Mouse (Mus musculus) embryonic facial prominence, embryonic 15.5 days (tissue): ENCODE measurements around the gene Tbx6. TPM values are rescaled to one million over a fixed set of nuclear protein-coding genes. Genes with fewer than 3 reads are reported as not detected.

Experiments
- ATAC-seq: fragments of 200-750 bp; cut with Nextera tagmentation; 2 replicates; pipeline ENCODE4 v1.8.0; 2017; ENCODE audit warnings: low read depth, moderate TSS enrichment; ENCODE audit not compliant: insufficient number of reproducible peaks, low FRiP score, low TSS enrichment
- H3K27ac ChIP-seq: fragments of 300-500 bp; sonication (generic); replicated peaks from 2 replicates; pipeline ENCODE4 v1.5.1; 2015; ENCODE audit warnings: mild to moderate bottlenecking, inconsistent platforms
- H3K27me3 ChIP-seq: fragments of 300-500 bp; sonication (generic); 2 replicates; pipeline ENCODE4 v1.6.1; 2015; ENCODE audit warnings: inconsistent platforms
- H3K36me3 ChIP-seq: fragments of 300-500 bp; sonication (generic); 2 replicates; pipeline ENCODE4 v1.6.1; 2015; ENCODE audit warnings: mild to moderate bottlenecking, inconsistent platforms
- H3K4me1 ChIP-seq: fragments of 300-500 bp; sonication (generic); 2 replicates; pipeline ENCODE4 v1.6.1; 2015; ENCODE audit warnings: inconsistent platforms
- H3K4me2 ChIP-seq: fragments of 300-500 bp; sonication (generic); replicated peaks from 2 replicates; pipeline ENCODE4 v1.6.1; 2015; ENCODE audit warnings: mild to moderate bottlenecking, inconsistent platforms
- H3K4me3 ChIP-seq: fragments of 300-500 bp; sonication (generic); replicated peaks from 2 replicates; pipeline ENCODE4 v1.5.1; 2015; ENCODE audit warnings: mild to moderate bottlenecking, inconsistent platforms
- H3K9ac ChIP-seq: fragments of 300-500 bp; sonication (generic); 2 replicates; pipeline ENCODE4 v1.6.1; 2015; ENCODE audit warnings: inconsistent platforms
- H3K9me3 ChIP-seq: fragments of 300-500 bp; sonication (generic); replicated peaks from 2 replicates; pipeline ENCODE4 v1.6.1; 2016; ENCODE audit warnings: inconsistent platforms
- WGBS: fragments of 180-500 bp; shearing (Covaris S2); methylation state at CpG from one replicate; pipeline ENCODE4 v1.1.7; 2015; 5-methylcytosine and 5-hydroxymethylcytosine counted together
- polyA plus RNA-seq: library from polyadenylated mRNA; unstranded; fragments of >200 nt; fragmentation: Nextera tagmentation; extraction: Ambion mirVana; gene quantifications from 2 replicates; pipeline ENCODE4 v1.2.1, GENCODE M21; 2015

Gene Tbx6
- polyA plus RNA-seq, 1 experiment from 2014 or later, result 0.81 TPM

- Histone ChIP-seq H3K4me2 (peak overlapping the region; percentile 90), H3K9me3 (no peaks in the 10 kb centered on the region), H3K36me3 (peaks cover 40% of the 10 kb centered on the region), H3K27me3 (no peaks in the 10 kb centered on the region), H3K9ac (no peak overlapping the region), H3K27ac (no peak overlapping the region), H3K4me1 (peaks cover 36% of the 10 kb centered on the region), H3K4me3 (no peak overlapping the region)
- no peak for ATAC-seq
- 34% methylated on average over 11 of the region's 11 CpGs for WGBS
These were observed 533 bp downstream of the Tbx6 start for GRCm38 (mm10) chr7:126781661-126782370.

GRCm38 (mm10) chr7:126782693-126783092, 1.4 kb downstream of the Tbx6 start:
- Histone ChIP-seq H3K27ac (no peak overlapping the region), H3K9ac (no peak overlapping the region), H3K4me1 (peaks cover 29% of the 10 kb centered on the region), H3K4me3 (no peak overlapping the region), H3K27me3 (no peaks in the 10 kb centered on the region), H3K9me3 (no peaks in the 10 kb centered on the region), H3K4me2 (no peak overlapping the region), H3K36me3 (peaks cover 49% of the 10 kb centered on the region)
- no peak for ATAC-seq
- 81% methylated on average over 13 of the region's 13 CpGs for WGBS

- Histone ChIP-seq H3K9ac (no peak overlapping the region), H3K36me3 (peaks cover 59% of the 10 kb centered on the region), H3K4me3 (no peak overlapping the region), H3K4me1 (peaks cover 22% of the 10 kb centered on the region), H3K9me3 (no peaks in the 10 kb centered on the region), H3K27me3 (no peaks in the 10 kb centered on the region), H3K27ac (no peak overlapping the region), H3K4me2 (no peak overlapping the region)
- 80% methylated on average over 7 of the region's 7 CpGs for WGBS
- no peak for ATAC-seq
These were observed 3.2 kb downstream of the Tbx6 start for GRCm38 (mm10) chr7:126784469-126784868.

- 82% methylated on average over 4 of the region's 4 CpGs for WGBS
- Histone ChIP-seq H3K9me3 (no peaks in the 10 kb centered on the region), H3K4me2 (no peak overlapping the region), H3K4me3 (no peak overlapping the region), H3K9ac (no peak overlapping the region), H3K36me3 (peaks cover 65% of the 10 kb centered on the region), H3K4me1 (peaks cover 17% of the 10 kb centered on the region), H3K27me3 (no peaks in the 10 kb centered on the region), H3K27ac (no peak overlapping the region)
- ATAC-seq, result no peak
These were observed 3.8 kb downstream of the Tbx6 start for GRCm38 (mm10) chr7:126785056-126785455.

- H3K4me3 ChIP-seq, result no peak overlapping the region
- 91% methylated on average over 14 of the region's 14 CpGs for WGBS
- peaks cover 14% of the 10 kb centered on the region for H3K4me1 ChIP-seq
- H3K9ac ChIP-seq, result no peak overlapping the region
- H3K36me3 ChIP-seq, result peaks cover 67% of the 10 kb centered on the region
- H3K4me2 ChIP-seq, result no peak overlapping the region
- ATAC-seq, result no peak
- no peaks in the 10 kb centered on the region for H3K27me3 ChIP-seq
- no peak overlapping the region for H3K27ac ChIP-seq
- no peaks in the 10 kb centered on the region for H3K9me3 ChIP-seq
These were observed 4.9 kb downstream of the Tbx6 start for GRCm38 (mm10) chr7:126786142-126786541.

- WGBS, result 88% methylated on average over 4 of the region's 4 CpGs
- Histone ChIP-seq H3K27ac (no peak overlapping the region), H3K9ac (no peak overlapping the region), H3K4me2 (no peak overlapping the region), H3K4me1 (peaks cover 21% of the 10 kb centered on the region), H3K9me3 (no peaks in the 10 kb centered on the region), H3K4me3 (no peak overlapping the region), H3K27me3 (no peaks in the 10 kb centered on the region), H3K36me3 (peaks cover 67% of the 10 kb centered on the region)
- ATAC-seq, result no peak
These were observed 7.9 kb downstream of the Tbx6 start for GRCm38 (mm10) chr7:126789141-126789540.

- H3K27me3 ChIP-seq, result no peaks in the 10 kb centered on the region
- H3K4me3 ChIP-seq, result peak within 1 kb of the TSS; percentile 98
- peak within 1 kb of the TSS; percentile 93 for H3K9ac ChIP-seq
- peak within 1 kb of the TSS; percentile 99 for H3K27ac ChIP-seq
- H3K4me1 ChIP-seq, result peaks cover 32% of the 10 kb centered on the region
- no peaks in the 10 kb centered on the region for H3K9me3 ChIP-seq
- peak; percentile 93 for ATAC-seq
- peaks cover 68% of the 10 kb centered on the region for H3K36me3 ChIP-seq
- H3K4me2 ChIP-seq, result peak within 1 kb of the TSS; percentile 56
- WGBS, result under 1% methylated on average over 79 of the region's 83 CpGs
These were observed 10.8 kb downstream of the Tbx6 start, which contains the start of gene Ppp4c for GRCm38 (mm10) chr7:126791851-126792720. Ppp4c (minus strand) TSS chr7:126792496.

- H3K36me3 ChIP-seq, result peaks cover 65% of the 10 kb centered on the region
These were observed 11.6 kb downstream of the Tbx6 start for GRCm38 (mm10) chr7:126792721-126793443.

GRCm38 (mm10) chr7:126793456-126794270, 12.4 kb downstream of the Tbx6 start:
- H3K4me2 ChIP-seq, result no peak overlapping the region
- no peak for ATAC-seq
- H3K9ac ChIP-seq, result no peak overlapping the region
- H3K4me1 ChIP-seq, result peaks cover 44% of the 10 kb centered on the region
- H3K9me3 ChIP-seq, result no peaks in the 10 kb centered on the region
- no peak overlapping the region; the same call in 1 of the 2 replicates for H3K4me3 ChIP-seq
- H3K27me3 ChIP-seq, result no peaks in the 10 kb centered on the region
- peaks cover 57% of the 10 kb centered on the region for H3K36me3 ChIP-seq
- WGBS, result 72% methylated on average over 4 of the region's 4 CpGs
- H3K27ac ChIP-seq, result peak overlapping the region; percentile 99; the same call in 1 of the 2 replicates

More at GRCm38 (mm10) chr7:126792721-126793443, 11.6 kb downstream of the Tbx6 start:
- H3K27me3 ChIP-seq, result no peaks in the 10 kb centered on the region
- 0 out of 2 replicates have a peak overlapping the region, but pooled peaks have one; percentile 6 for H3K9ac ChIP-seq
- H3K27ac ChIP-seq, result peak overlapping the region; percentile 99
- peak overlapping the region; percentile 56 for H3K4me2 ChIP-seq
- peak; percentile 0; the same call in 1 of the 2 replicates for ATAC-seq
- H3K9me3 ChIP-seq, result no peaks in the 10 kb centered on the region
- WGBS, result 25% methylated on average over 11 of the region's 11 CpGs
- H3K4me1 ChIP-seq, result peaks cover 40% of the 10 kb centered on the region
- H3K4me3 ChIP-seq, result peak overlapping the region; percentile 98

GRCm38 (mm10) chr7:126794271-126794605, 13.0 kb downstream of the Tbx6 start:
- Histone ChIP-seq H3K4me3 (no peak overlapping the region; the same call in 1 of the 2 replicates), H3K27me3 (no peaks in the 10 kb centered on the region), H3K9me3 (no peaks in the 10 kb centered on the region), H3K4me1 (peaks cover 44% of the 10 kb centered on the region), H3K9ac (no peak overlapping the region), H3K27ac (no peak overlapping the region), H3K36me3 (peaks cover 51% of the 10 kb centered on the region), H3K4me2 (no peak overlapping the region)
- whole genome bisulfite sequencing, result 78% methylated on average over 4 of the region's 4 CpGs
- ATAC-seq, result no peak
